Mouse (Mus musculus) lung, postnatal 36 days (tissue): ENCODE results near the gene Rasl11b.

ENCODE experiments used
- DNase-seq: peaks from one replicate; pipeline ENCODE4 v3.0.0; 2022; ENCODE audit warnings: mixed read lengths

The Rasl11b gene

GRCm38 (mm10) chr5:74194841-74195613, at the start of gene Rasl11b:
Rasl11b (plus strand) TSS chr5:74195286.
- peak; percentile 94 for DNase-seq

- DNase-seq: no peak
Observed at GRCm38 (mm10) chr5:74147631-74148030, 47.5 kb upstream of the Rasl11b start.

- peak; percentile 64 for DNase-seq
Observed at GRCm38 (mm10) chr5:74149975-74150374, 45.1 kb upstream of the Rasl11b start.

- DNase-seq: peak; percentile 48
Observed at GRCm38 (mm10) chr5:74151774-74152173, 43.3 kb upstream of the Rasl11b start.

GRCm38 (mm10) chr5:74155860-74156351, 39.2 kb upstream of the Rasl11b start:
- DNase-seq: no peak

- no peak for DNase-seq
Observed at GRCm38 (mm10) chr5:74158929-74159632, 36.0 kb upstream of the Rasl11b start.

GRCm38 (mm10) chr5:74159906-74160305, 35.2 kb upstream of the Rasl11b start:
- DNase-seq: peak; percentile 42

GRCm38 (mm10) chr5:74160349-74160748, 34.7 kb upstream of the Rasl11b start:
- DNase-seq: no peak

- peak; percentile 90 for DNase-seq
Observed at GRCm38 (mm10) chr5:74161297-74161926, 33.7 kb upstream of the Rasl11b start.

GRCm38 (mm10) chr5:74162013-74162412, 33.1 kb upstream of the Rasl11b start:
- DNase-seq: no peak

GRCm38 (mm10) chr5:74163141-74163540, 31.9 kb upstream of the Rasl11b start:
- no peak for DNase-seq

- no peak for DNase-seq
Observed at GRCm38 (mm10) chr5:74164547-74164946, 30.5 kb upstream of the Rasl11b start.

GRCm38 (mm10) chr5:74166642-74167041, 28.4 kb upstream of the Rasl11b start:
- DNase-seq: no peak

GRCm38 (mm10) chr5:74168085-74168484, 27.0 kb upstream of the Rasl11b start:
- DNase-seq: no peak

GRCm38 (mm10) chr5:74171768-74172167, 23.3 kb upstream of the Rasl11b start:
- DNase-seq: no peak

- peak; percentile 59 for DNase-seq
Observed at GRCm38 (mm10) chr5:74172208-74172607, 22.9 kb upstream of the Rasl11b start.

GRCm38 (mm10) chr5:74173162-74173844, 21.8 kb upstream of the Rasl11b start:
- DNase-seq: no peak

GRCm38 (mm10) chr5:74175526-74176270, 19.4 kb upstream of the Rasl11b start:
- no peak for DNase-seq

GRCm38 (mm10) chr5:74180216-74180615, 14.9 kb upstream of the Rasl11b start:
- no peak for DNase-seq

GRCm38 (mm10) chr5:74183118-74183517, 12.0 kb upstream of the Rasl11b start:
- DNase-seq: no peak

GRCm38 (mm10) chr5:74184607-74185006, 10.5 kb upstream of the Rasl11b start:
- no peak for DNase-seq

GRCm38 (mm10) chr5:74188076-74188475, 7.0 kb upstream of the Rasl11b start:
- no peak for DNase-seq
